Mouse (Mus musculus) 416B (cell line): ENCODE data around the gene Cadm1.
A peak's percentile ranks its signal among the peaks of the same experiment; 100 is the strongest.

Experiments used
- DNase-seq: peaks from one replicate; pipeline ENCODE4 v3.0.0; 2011; ENCODE audit warnings: low read depth

Cadm1 gene

GRCm38 (mm10) chr9:47802527-47802926 is 272.6 kb downstream of the Cadm1 start:
- no peak for DNase-seq

DNA sequence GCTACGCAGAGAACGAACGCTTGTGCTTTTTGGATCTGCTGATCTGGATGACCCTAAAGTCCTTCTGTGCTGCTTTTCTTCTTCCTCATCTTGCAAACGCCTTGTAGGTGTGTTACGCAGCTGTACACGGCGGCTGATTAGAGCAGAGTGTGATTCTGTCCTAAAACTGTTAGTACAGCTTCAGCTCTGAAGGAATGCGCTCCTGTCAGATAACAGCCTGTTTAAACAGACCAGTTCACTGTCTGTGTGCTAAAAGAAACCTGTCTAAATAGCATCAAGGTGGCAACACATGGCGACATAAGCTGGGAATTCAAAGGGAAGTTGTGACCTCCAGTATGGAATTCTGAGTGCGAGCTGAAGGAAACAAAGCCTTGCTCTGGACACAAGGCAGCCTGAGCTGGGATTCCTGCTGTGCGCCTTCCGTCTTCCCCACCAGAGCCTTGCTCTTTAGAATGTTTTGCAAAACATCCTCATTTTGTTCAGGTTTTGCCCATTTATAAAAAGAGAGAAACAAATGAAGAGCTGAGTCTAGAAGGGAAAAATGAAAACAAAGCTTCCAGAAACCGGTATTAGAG is 273.6 kb downstream of the Cadm1 start:
- DNase-seq: no peak

DNA sequence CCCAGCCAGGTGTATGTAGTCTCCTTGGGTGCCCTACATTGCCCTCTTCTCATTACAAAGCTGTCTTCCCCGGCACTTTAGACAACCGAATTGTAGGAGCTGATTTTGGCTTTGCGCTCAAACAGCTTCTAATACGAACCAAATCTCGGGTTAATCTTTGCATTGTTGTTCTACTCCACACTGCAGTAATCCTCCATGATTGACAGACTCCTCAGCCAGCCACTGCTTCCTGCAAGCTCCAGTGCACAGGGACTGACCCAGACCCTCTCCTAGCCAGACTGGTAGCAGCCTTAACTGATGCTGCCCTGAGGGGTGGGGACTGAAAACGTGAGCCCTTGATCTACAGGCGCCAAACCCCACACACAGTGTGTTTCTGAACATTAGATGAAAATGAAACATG is 275.7 kb downstream of the Cadm1 start:
- DNase-seq: no peak

DNA sequence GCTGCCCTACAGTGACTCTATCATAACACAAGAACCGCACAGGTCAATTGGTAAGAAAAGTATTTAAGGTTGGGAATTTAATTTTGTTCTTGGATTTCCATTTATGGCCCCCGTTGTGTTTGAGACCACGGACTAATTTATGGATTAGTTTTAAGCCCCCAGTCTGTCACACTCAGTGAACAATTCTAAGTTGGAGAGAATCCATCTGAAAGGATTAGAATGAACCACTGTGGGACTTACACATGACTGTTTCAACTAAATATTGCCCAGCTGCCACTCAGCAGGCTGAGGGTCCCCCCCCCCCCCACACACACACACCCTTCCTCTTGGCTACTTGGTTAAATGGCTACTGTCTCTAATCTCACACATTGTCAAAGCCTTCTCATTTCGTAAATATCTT is 295.7 kb downstream of the Cadm1 start:
- no peak for DNase-seq

DNA sequence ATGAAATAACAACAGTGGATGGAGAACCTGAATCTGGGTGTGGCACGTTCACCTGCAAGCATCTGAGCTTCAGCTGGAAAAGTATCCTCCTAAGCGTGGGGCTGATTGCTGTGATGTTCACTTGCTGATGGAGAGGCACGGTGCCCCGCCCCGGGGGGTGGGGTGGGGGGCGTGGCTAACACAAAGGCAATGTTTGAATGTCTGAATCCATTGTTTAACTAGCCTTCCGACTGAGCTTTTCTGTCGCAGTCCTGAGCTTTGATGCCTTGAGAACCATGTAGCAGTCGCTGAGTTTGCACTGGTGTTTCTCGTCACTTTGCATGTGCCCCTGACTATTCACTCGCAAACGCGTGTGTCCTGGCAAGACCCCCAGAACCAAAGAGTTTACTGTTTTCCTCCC is 298.8 kb downstream of the Cadm1 start:
- no peak for DNase-seq

GRCm38 (mm10) chr9:47829204-47829603 is 299.2 kb downstream of the Cadm1 start:
- no peak for DNase-seq

DNA sequence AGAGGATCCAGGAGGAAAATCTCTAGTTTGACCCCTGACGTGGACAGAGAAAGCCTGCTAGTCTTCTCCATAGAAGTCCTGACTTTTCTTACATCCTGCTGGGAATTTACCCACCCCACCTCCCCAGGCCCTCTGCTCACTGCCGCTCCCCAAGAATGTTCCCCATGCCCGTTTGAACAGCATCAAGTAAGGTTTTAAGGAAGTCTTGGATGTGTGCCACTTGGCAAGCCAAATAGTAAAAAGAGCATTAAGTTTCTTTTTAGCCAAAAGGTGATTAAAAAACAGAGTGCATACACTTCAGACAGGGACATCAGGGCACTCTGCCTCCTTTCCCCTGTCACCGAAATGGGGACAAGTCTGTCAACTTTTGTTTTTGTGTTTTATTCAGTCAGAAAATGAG is 299.9 kb downstream of the Cadm1 start:
- DNase-seq: no peak

- DNase-seq: no peak
Measured at GRCm38 (mm10) chr9:47831412-47831811, 301.4 kb downstream of the Cadm1 start.

DNA sequence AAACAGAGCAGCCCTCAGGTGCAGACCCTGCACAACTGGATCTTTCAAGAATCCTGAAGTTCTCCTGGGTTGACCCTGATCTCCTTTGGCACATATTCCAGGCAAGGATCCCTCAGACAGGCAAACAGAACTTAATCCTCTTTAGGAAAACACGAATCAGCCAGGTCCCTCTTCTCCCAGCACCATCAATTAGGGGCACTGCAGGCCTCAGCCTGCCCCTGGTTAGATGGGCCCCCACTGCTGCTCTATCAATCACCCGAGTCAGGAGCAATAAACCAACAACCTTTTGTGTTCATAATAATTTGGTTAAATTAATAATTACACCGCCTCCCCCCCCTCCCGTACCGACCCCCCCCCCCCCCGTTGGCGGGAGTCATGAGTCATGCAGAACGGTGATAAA is 308.2 kb downstream of the Cadm1 start:
- no peak for DNase-seq

DNA sequence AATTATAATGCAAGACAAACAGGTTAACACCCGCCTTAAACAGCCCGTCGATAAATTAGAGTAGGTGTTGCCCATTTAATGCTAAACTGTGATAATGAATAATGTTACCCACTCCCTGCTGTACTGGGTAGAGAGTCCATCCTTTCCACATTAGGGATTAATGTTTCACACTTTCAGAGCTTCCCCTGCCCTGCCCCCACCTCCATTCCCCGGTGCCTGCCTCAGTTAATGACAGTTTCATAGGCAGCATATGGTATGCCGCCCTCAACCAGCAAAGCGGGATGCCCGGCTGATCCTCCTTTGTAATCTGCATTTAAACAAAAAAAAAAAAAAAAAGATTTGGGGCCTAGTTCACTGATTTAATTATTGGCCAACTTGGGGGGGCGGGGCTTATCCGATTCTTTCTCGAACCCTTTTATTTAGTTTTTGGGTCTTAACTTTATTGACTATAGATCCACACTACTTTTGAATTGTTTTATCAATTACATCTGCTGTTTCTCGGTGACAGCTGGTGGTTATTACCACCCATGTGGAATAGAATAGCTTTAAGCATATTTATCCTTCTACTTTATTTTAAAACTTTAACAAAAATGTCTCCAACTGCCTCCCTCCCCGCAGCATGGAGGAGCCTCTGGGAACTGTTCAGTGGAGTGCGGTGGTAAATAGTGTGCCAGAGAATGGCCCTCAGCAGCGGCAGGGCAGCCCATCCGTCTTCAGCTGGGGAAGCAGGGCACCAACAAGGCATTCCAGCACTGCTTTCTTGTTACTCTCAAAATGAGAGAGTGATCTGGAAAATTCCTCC is 309.1 kb downstream of the Cadm1 start:
- no peak for DNase-seq

GRCm38 (mm10) chr9:47839692-47840025 is 309.7 kb downstream of the Cadm1 start:
- no peak for DNase-seq

- DNase-seq: no peak
Measured at GRCm38 (mm10) chr9:47843328-47843727, 313.4 kb downstream of the Cadm1 start.

DNA sequence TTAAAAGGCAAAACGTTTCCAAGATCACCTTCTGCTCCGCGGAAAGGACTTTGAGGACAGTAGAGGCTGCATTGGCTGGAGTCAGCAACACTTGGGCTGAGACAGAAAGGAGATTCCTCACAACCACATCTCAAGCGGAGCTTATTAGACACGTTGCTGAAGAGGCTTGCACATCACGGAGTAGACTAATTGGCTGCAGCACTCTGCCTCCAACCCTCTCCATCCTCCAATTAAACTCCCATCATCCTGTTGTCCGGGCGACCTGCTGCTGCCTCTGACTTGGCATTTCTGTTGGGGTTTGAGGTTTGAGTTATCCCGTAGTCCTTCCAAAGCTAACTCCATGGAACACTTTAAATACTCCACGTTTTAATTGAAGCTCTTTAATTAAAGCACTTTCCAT is 316.3 kb downstream of the Cadm1 start:
- no peak for DNase-seq

- no peak for DNase-seq
Measured at GRCm38 (mm10) chr9:47846926-47847325, 317.0 kb downstream of the Cadm1 start.

DNA sequence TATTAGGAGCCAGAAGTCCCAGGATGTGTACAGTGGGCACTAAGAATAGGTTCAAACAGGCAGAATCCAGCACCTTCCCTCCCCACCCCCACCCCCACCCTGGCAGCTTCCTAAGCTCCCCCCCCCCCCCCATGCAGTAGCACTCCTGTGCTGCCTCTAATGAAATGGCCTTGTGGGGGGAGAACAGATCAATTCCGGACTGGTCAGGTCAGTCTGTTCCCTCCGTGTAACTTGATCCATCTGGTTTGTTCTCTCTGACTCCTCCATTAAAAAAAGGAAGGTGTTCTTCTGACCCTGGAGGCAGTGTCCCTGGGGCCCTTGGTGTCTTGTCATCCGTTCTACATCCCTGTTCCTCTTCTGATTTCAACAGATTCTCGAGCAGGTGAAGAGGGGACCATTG is 317.8 kb downstream of the Cadm1 start:
- DNase-seq: no peak

DNA sequence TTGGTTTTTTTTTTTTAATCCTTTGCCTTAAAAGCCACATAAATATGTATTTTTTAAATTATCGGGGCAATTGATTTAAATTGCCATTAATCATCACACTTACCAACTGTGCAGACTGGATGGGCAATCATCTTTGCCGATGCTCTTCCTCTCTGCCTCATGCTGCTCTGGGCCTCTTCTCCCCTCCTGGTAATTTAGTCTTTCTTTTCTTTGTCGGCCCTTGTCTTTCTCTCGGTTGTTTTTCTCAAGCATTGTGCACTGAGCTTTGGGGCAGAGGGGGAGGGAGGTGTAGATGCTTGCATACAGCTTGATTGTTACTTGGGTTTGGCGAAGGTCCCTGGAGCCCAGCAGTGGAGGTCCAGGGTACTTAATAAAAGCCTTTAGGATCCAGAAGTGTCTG is 318.8 kb downstream of the Cadm1 start:
- DNase-seq: no peak

- DNase-seq: peak; percentile 1
Measured at GRCm38 (mm10) chr9:47856311-47856710, 326.3 kb downstream of the Cadm1 start.

GRCm38 (mm10) chr9:47857235-47857634 is 327.3 kb downstream of the Cadm1 start:
- no peak for DNase-seq

DNA sequence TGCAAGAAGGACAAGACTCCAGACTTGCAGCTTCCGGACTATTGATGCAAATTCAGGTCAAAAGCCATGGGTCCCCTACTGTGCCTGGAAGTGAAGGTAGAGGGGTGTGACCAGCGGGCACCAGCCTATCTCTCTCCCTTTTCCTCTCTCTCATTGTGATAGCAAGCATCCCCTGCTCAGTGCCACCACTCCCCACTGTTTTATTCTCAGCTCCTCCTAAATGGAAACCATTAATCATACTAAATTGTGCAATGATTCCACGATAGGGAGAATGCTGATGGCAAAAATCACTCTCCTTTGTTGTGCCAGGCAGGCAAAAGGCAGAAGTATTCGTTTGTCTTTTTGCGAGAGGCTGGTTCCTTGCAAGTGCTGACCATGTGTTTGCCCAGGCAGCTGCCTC is 328.2 kb downstream of the Cadm1 start:
- no peak for DNase-seq

DNA sequence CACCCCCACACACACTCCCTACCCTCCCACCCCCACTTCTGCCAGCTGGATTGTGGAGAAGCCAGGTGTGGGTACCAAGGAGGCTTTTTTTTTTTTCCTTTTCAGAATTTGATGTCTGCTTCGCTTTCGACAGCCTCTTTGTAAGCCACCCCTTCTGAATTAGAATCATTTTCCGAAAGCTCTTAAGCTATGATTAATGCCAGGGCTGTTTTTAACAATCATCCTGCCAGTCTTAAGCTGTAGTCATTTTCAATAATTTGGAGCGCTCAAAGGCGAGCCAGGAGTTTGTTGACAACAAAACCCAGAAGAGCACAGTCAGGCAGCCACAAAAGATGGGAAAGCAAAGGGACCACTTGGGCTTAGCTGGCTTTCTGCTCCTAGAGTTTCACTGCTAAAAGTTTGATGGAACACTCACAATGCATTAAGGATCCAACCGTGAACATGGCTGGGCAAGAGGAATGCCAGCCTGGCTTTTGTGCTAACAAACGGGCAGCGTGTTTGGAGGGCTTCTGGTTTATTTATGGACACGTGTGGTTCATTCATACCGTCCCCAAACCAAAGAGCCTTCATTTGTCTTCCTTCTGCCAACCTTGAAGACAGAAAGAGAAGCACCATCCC is 328.9 kb downstream of the Cadm1 start:
- no peak for DNase-seq

GRCm38 (mm10) chr9:47860994-47861393 is 331.0 kb downstream of the Cadm1 start:
- no peak for DNase-seq

DNA sequence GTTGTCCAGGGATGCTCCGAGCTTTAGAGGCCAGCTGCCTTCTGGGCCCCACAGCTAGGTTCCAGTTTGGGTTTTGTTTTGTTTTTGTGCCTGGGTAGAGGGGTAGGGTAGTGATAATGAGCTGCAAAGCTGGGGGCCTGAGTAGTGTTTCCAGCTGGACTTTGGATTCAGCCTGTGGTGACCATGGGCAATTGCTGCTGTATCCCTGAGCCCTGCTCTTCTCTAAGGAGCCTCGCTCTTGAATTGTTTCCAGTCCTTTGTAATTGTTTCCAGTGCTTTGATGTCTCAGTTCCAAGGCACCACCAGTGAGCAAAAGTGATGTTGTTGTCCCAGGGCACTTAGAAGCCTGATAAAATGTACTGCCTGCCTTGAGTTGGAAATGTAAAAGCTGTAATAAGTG is 331.8 kb downstream of the Cadm1 start:
- no peak for DNase-seq

GRCm38 (mm10) chr9:47866001-47866400 is 336.0 kb downstream of the Cadm1 start:
- DNase-seq: no peak

DNA sequence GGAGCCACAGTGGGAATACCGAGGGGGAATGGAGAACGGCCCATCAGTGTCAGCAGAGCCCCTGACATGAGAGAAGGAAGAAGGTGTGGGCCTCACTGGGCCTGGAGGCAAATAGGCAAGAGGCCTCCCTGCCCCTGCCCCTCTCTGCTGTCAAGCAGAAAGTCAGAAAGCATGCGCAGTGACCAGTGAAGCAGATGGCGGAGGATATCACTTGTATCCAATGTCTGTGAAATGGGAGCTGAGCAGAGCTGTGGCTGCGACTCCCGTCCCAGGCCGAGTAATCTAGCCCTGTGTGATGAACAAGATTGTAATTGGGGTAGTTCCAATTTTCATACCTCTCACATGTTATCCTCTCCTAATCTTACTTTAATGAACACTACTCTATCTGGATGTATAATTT is 337.5 kb downstream of the Cadm1 start:
- no peak for DNase-seq
